8 mouse cellular contexts compared by ENCODE assay signal in the genomic region with DNA sequence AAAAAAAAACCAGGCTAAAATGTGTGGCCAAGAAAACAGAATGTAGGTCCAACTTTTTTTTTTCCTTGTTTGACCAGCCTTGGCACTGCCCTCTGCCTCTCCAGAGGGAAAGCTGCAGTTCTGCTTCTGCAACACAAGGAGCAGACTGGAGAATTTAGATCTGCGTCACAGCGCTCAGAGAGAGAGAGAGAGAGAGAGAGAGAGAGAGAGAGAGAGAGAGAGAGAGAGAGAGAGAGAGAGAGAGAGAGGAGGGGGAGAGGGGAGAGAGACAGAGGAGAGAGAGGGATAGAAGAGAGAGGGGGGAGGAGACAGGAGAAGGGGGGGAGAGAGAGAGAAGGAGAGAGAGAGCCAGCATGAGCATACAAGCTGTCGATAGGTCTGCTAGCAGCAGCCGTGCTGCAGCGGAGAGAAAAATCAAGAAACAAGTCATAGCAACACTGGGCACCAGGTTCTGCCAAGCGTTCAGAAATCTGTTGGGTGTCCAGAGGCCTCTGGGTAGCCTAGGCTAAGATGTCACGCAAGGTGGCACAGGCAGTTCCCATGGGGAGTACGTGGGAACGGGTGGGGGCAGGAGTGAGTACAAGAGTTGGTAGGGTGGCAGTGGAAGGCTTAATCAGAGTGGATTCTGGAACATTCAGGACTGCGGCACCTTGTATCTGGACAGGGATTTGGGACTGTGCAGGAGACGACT.
DNase-seq lines count a peak whose midpoint lies in the region; ATAC-seq and TF ChIP-seq lines count a peak whose summit lies in the region.

No protein-coding gene starts in this region.

- 24% methylated on average over 11 of the region's 11 CpGs for WGBS in liver, adult 2 months
- 48% methylated on average over 11 of the region's 11 CpGs for WGBS in heart, embryonic 14.5 days

- no peaks in the 10 kb centered on the region for H3K27me3 ChIP-seq in liver, adult 2 months (ENCODE audit: control insufficient read depth, insufficient read depth, low read length)
- no peaks in the 10 kb centered on the region for H3K27me3 ChIP-seq in heart, embryonic 14.5 days (ENCODE audit: control insufficient read depth, insufficient read depth, low read length)

- no peak for TF ChIP-seq POLR2A in liver, adult 2 months (IDR thresholded peaks at IDR 0.05; ENCODE audit: extremely low read depth, insufficient read depth, low read length)

- ATAC-seq in heart, embryonic 14.5 days (ENCODE audit: insufficient number of reproducible peaks, insufficient read depth, low FRiP score, low read depth): peak; percentile 59; the same call in 1 of the 2 replicates

- peak overlapping the region; percentile 67 for H3K9ac ChIP-seq in liver, adult 2 months (ENCODE audit: low read depth, low read length)
- peak overlapping the region; percentile 39 for H3K9ac ChIP-seq in heart, embryonic 14.5 days (ENCODE audit: low read length)

- peak overlapping the region; percentile 66 for H3K4me2 ChIP-seq in heart, embryonic 14.5 days (ENCODE audit: low read length)

- H3K36me3 ChIP-seq in liver, adult 2 months (ENCODE audit: control insufficient read depth, insufficient read depth, low read length): peaks cover 16% of the 10 kb centered on the region
- no peaks in the 10 kb centered on the region for H3K36me3 ChIP-seq in heart, embryonic 14.5 days (ENCODE audit: control insufficient read depth, insufficient read depth, low read length)

- DNase-seq in liver, adult 2 months (ENCODE audit: extremely low read depth, low read depth, low spot score): peak; percentile 93
- DNase-seq in liver: no peak
- peak; percentile 29 for DNase-seq in embryo, embryonic 10.5 days (ENCODE audit: low spot score)
- peak; percentile 65 for DNase-seq in kidney, postnatal 14 days
- peak; percentile 75 for DNase-seq in lung, postnatal 10 days
- DNase-seq in right cerebral cortex, postnatal 36 days (ENCODE audit: low spot score in 2 of 2): peak; percentile 73 to 76
- no peak for DNase-seq in B cell, adult 2 months

- peaks cover 37% of the 10 kb centered on the region for H3K79me2 ChIP-seq in liver, adult 2 months (ENCODE audit: control insufficient read depth, insufficient read depth, low read length)

- H3K27ac ChIP-seq in liver, adult 2 months (replicated peaks; ENCODE audit: insufficient read depth, low read depth, low read length): peak overlapping the region; percentile 97
- no peak overlapping the region for H3K27ac ChIP-seq in heart, embryonic 14.5 days (replicated peaks in 1 of 2; ENCODE audit: control insufficient read depth in 1 of 2, insufficient read depth in 1 of 2, low read depth in 2 of 2, low read length in 2 of 2)

- TF ChIP-seq CTCF in liver, adult 2 months (IDR thresholded peaks at IDR 0.05; ENCODE audit: low read depth, low read length): peak; percentile 53; the same call in 1 of the 2 replicates

- no peaks in the 10 kb centered on the region for H3K9me3 ChIP-seq in heart, embryonic 14.5 days (ENCODE audit: control insufficient read depth, low read length)

- peak overlapping the region; percentile 58 for H3K4me3 ChIP-seq in liver, adult 2 months (ENCODE audit: insufficient read depth, low read depth, low read length)
- peak overlapping the region; percentile 16 to 21; a peak in 3 of 4 replicates for H3K4me3 ChIP-seq in heart, embryonic 14.5 days (ENCODE audit: control insufficient read depth in 1 of 2, insufficient read depth in 1 of 2, low read depth in 1 of 2, low read length in 2 of 2)

- H3K4me1 ChIP-seq in liver, adult 2 months (ENCODE audit: control insufficient read depth, insufficient read depth, low read length): peaks cover 27% of the 10 kb centered on the region
- peaks cover 2 to 4% of the 10 kb centered on the region in 2 experiments; a peak in 1 of 4 replicates for H3K4me1 ChIP-seq in heart, embryonic 14.5 days (ENCODE audit: control insufficient read depth in 2 of 2, insufficient read depth in 2 of 2, low read length in 2 of 2)

Comparison
In these comparisons a context has a peak if more than half of its experiments do, and no peak if none do; other contexts are left out.
1. DNase-seq: peak in liver, adult 2 months (single experiment), embryo, embryonic 10.5 days (single experiment), kidney, postnatal 14 days (single experiment), lung, postnatal 10 days (single experiment) and right cerebral cortex, postnatal 36 days (2 of 2); none in liver (single experiment) and B cell, adult 2 months (0 of 2).